Mouse (Mus musculus) gastrocnemius, adult 2 months (tissue): ENCODE data around the gene Rnase4. TPM values are rescaled to one million over a fixed set of nuclear protein-coding genes. Genes with fewer than 3 reads are reported as not detected.

Experiments used
- DNase-seq: peaks from one replicate; pipeline ENCODE4 v3.0.0; 2022
- H3K27ac ChIP-seq: fragments of 200-600 bp; 2 replicates; pipeline ENCODE4 v1.8.1; 2022; ENCODE audit warnings: mild to moderate bottlenecking
- H3K4me3 ChIP-seq: fragments of 200-600 bp; 2 replicates; pipeline ENCODE4 v1.8.1; 2022; ENCODE audit warnings: mild to moderate bottlenecking, moderate library complexity
- CTCF ChIP-seq: fragments of 200-600 bp; IDR thresholded peaks from 2 replicates; pipeline ENCODE4 v1.8.1; 2022; ENCODE audit warnings: antibody characterized with exemption, mild to moderate bottlenecking, moderate library complexity
- intact Hi-C: fragments of 180-260 bp; cut with DNase I; formaldehyde crosslinking; loops from one replicate; pipeline ENCODE4 v1.15.1; 2025
- total RNA-seq, 2 experiments: library from RNA; stranded (reverse); gene quantifications; 2 replicates each; pipeline ENCODE4 v1.2.3; 2021

Gene Rnase4
- total RNA-seq, 2 experiments from 2014 or later, result 34.6 to 40.1 TPM

- intact Hi-C loops, result no loop called here
- Histone ChIP-seq H3K27ac (no peak overlapping the region), H3K4me3 (no peak overlapping the region)
- no peak for DNase-seq
- no peak for TF ChIP-seq CTCF
These were observed 22.6 kb downstream of the Rnase4 start for GRCm38 (mm10) chr14:51113476-51113875.

- intact Hi-C loops, result no loop called here
- H3K27ac ChIP-seq, result no peak within 1 kb of the TSS
- no peak for TF ChIP-seq CTCF
- DNase-seq, result no peak
- no peak within 1 kb of the TSS for H3K4me3 ChIP-seq
These were observed 23.2 kb downstream of the Rnase4 start, which contains the start of gene Eddm3b for GRCm38 (mm10) chr14:51113916-51114560. Gene Eddm3b, plus strand, starts transcription at chr14:51114426.

- intact Hi-C loops, result no loop called here
These were observed 34.8 kb downstream of the Rnase4 start for GRCm38 (mm10) chr14:51125684-51126083.

GRCm38 (mm10) chr14:51127648-51128258 is 36.9 kb downstream of the Rnase4 start:
- no peak for DNase-seq
- Histone ChIP-seq H3K4me3 (no peak overlapping the region), H3K27ac (no peak overlapping the region)
- TF ChIP-seq CTCF, result no peak
- intact Hi-C loops, result no loop called here

More at GRCm38 (mm10) chr14:51125684-51126083, 34.8 kb downstream of the Rnase4 start:
- Histone ChIP-seq H3K4me3 (no peak overlapping the region), H3K27ac (no peak overlapping the region)
- no peak for TF ChIP-seq CTCF
- DNase-seq, result no peak

GRCm38 (mm10) chr14:51128775-51129623 is 38.1 kb downstream of the Rnase4 start:
- DNase-seq, result no peak
- TF ChIP-seq CTCF, result no peak
- no peak overlapping the region for H3K27ac ChIP-seq
- H3K4me3 ChIP-seq, result no peak overlapping the region
- intact Hi-C loops, result no loop called here

GRCm38 (mm10) chr14:51129624-51129975 is 38.7 kb downstream of the Rnase4 start:
- intact Hi-C loops, result no loop called here
- Histone ChIP-seq H3K27ac (no peak overlapping the region), H3K4me3 (no peak overlapping the region)
- no peak for DNase-seq
- no peak for TF ChIP-seq CTCF

- intact Hi-C loops, result no loop called here
- no peak for TF ChIP-seq CTCF
- Histone ChIP-seq H3K27ac (no peak overlapping the region), H3K4me3 (no peak overlapping the region)
- no peak for DNase-seq
These were observed 39.6 kb downstream of the Rnase4 start for GRCm38 (mm10) chr14:51130315-51130940.

- TF ChIP-seq CTCF, result no peak
- Histone ChIP-seq H3K4me3 (no peak overlapping the region), H3K27ac (no peak overlapping the region)
- intact Hi-C loops, result no loop called here
- no peak for DNase-seq
These were observed 40.4 kb downstream of the Rnase4 start for GRCm38 (mm10) chr14:51131086-51131815.

- intact Hi-C loops, result no loop called here
- TF ChIP-seq CTCF, result no peak
- H3K4me3 ChIP-seq, result no peak overlapping the region
- DNase-seq, result no peak
- no peak overlapping the region for H3K27ac ChIP-seq
These were observed 41.5 kb downstream of the Rnase4 start for GRCm38 (mm10) chr14:51132372-51132771.

GRCm38 (mm10) chr14:51140342-51140741 is 49.5 kb downstream of the Rnase4 start:
- Histone ChIP-seq H3K4me3 (no peak overlapping the region), H3K27ac (no peak overlapping the region)
- intact Hi-C loops, result no loop called here
- TF ChIP-seq CTCF, result no peak
- no peak for DNase-seq

- Histone ChIP-seq H3K4me3 (no peak overlapping the region), H3K27ac (no peak overlapping the region)
- no peak for DNase-seq
- intact Hi-C loops, result no loop called here
- no peak for TF ChIP-seq CTCF
These were observed 51.2 kb downstream of the Rnase4 start for GRCm38 (mm10) chr14:51142119-51142518.

- no peak for TF ChIP-seq CTCF
These were observed 51.7 kb downstream of the Rnase4 start for GRCm38 (mm10) chr14:51142568-51142967.

More at GRCm38 (mm10) chr14:51142568-51142967, 51.7 kb downstream of the Rnase4 start:
- no peak overlapping the region for H3K27ac ChIP-seq
- DNase-seq, result no peak
- H3K4me3 ChIP-seq, result no peak overlapping the region
- intact Hi-C loops, result no loop called here
